Mouse (Mus musculus) left cerebral cortex, adult 11 months (tissue): Measurements from ENCODE around the gene Snai1.

Experiments used
- DNase-seq: peaks from one replicate; pipeline ENCODE4 v3.0.0; 2022; ENCODE audit warnings: low spot score

The Snai1 gene

DNA sequence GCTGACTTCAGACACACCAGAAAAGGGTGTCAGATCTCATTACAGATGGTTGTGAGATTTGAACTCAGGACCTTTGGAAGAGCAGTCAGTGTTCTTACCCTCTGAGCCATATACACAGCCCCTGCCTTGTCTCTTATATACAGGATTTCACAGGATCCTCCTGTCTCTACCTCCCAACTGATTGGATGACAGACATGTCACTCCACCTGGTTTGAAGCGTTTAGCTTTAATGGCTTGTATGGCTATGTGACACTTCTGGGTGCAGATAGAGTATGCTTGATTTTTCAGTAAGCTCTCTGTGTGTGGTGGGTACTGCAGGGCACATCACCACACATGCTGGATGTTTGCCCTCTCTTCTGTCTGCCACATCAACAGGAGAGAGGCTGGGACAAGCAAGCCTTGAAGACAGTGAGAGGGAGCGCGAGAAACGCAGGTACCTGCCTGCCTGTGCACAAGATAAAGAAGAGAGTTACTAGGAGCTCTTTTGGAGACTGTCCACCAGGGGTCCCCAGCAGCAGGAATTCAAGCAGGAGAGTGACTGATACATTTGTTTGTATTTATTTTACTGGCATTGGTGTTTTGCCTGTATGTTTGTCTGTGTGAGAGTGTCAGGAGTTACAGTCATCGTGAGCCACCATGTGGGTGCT is 18.3 kb upstream of the Snai1 start:
- DNase-seq = no peak

DNA sequence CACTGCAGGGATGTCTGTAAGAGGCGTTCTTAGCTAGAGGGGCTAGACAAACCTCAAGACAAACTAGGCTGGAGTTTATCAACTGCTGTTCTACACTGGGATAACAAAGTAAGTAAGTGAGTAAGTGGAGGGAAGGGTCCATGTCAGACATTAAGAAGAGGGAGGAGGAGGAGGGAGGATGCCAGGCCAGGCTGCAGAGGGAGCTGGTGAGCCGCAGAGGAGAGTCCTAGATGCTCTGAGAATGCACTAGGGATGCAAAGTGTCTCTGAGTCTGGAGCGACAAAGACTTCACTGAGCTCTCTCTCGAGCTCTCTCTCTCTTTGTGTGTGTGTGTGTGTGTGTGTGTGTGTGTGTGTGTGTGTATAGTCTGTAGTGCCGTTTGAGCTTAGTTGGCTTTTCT is 9.7 kb upstream of the Snai1 start:
- no peak for DNase-seq

- DNase-seq = no peak
These were observed 8.0 kb upstream of the Snai1 start for GRCm38 (mm10) chr2:167529935-167530513.

DNA sequence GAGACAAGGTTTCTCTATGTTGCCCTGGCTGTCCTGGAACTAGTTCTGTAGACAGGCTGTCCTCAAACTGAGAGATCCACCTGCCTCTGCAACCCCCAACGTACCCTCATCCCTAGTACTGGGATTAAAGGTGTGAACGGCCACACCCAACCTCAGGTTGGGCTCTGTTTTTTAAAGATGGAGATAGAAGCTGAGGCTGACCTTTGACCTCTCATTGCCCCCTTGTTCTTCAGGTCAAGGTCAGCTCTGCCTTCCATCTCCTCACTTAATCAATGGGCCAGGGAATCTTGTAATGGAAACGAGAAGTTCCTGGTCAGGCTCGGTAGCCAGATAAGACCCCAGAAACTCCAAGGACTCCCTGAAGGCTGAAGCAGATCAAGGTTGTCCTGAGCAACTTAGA is 7.5 kb upstream of the Snai1 start:
- no peak for DNase-seq

GRCm38 (mm10) chr2:167532131-167532530 is 5.9 kb upstream of the Snai1 start:
- DNase-seq = no peak

DNA sequence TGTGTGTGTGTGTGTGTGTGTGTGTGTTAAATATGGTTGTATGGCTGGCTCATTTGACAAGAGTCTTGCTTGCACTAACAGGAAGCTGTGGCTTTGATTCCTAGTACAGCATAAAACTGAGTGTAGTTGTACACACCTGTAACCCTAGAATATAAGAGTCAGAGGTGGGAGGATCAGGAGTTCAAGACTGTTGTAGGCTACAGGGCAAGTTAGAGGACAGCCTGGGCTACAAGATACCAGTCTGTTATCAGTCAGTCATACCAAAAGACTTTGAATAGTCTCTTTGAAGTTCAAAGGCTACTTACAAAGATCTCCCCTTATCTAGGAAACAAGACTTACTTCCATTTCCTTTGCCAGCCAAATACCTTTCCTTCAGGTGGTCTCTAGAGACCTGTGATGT is 4.1 kb upstream of the Snai1 start:
- no peak for DNase-seq

GRCm38 (mm10) chr2:167536320-167536945 is 1.6 kb upstream of the Snai1 start:
- DNase-seq = no peak

DNA sequence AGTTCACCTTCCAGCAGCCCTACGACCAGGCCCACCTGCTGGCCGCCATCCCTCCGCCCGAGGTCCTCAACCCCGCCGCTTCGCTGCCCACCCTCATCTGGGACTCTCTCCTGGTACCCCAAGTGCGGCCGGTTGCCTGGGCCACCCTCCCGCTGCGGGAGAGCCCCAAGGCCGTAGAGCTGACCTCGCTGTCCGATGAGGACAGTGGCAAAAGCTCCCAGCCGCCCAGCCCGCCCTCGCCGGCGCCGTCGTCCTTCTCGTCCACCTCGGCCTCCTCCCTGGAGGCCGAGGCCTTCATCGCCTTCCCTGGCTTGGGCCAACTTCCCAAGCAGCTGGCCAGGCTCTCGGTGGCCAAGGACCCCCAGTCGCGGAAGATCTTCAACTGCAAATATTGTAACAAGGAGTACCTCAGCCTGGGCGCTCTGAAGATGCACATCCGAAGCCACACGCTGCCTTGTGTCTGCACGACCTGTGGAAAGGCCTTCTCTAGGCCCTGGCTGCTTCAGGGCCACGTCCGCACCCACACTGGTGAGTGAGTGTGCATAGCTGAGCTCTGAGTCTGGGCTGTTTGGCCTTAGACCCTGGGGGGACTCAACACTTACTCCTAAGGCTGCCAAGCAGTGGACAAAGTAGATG is 794 bp downstream of the Snai1 start:
- DNase-seq = no peak

DNA sequence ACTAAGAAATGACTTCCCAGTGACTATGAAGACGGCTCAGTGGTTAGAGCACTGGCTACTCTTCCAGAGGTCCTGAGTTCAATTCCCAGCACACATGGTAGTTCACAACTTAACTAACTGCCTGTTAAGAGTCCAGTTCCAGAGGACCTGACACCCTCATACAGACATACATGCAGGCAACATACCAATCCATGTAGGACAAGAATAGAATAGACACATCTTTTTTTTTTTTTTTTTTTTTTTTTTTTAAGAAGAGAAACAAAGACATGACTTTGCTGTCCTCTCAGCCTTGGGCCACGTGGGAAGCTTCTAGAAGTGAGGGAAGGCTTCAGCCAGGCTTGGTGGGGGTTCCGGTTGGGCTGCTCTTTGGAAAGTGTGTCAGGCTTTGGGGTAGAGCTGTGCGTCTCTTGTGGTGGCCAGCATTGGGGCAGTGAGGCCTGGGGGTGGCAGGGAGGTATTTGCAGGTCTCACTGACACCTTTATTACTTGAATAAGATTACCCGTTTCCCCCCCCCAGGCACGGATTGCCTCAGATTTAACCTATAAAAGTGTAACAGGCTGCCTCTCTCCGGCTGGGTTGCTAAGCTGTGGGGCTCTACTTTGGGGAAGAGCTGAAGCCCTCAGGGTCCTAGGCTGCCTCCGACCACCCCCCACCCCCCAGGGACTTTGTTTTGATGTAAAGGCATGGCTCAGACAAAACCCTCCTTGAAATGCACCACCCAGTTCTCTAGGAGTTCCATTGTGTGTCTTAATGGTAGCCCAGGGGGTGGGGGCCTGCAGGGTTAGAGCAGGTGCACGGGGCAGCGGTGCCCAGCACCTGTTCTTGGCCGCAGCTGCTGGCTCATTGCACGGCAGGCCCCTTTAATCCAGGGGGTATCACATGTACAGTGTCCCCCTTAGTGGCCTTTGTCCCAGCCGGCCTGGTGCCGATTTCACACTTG is 1.8 kb downstream of the Snai1 start:
- no peak for DNase-seq

- no peak for DNase-seq
These were observed 2.6 kb downstream of the Snai1 start for GRCm38 (mm10) chr2:167540477-167541110.

GRCm38 (mm10) chr2:167541324-167541723 is 3.3 kb downstream of the Snai1 start:
- no peak for DNase-seq

DNA sequence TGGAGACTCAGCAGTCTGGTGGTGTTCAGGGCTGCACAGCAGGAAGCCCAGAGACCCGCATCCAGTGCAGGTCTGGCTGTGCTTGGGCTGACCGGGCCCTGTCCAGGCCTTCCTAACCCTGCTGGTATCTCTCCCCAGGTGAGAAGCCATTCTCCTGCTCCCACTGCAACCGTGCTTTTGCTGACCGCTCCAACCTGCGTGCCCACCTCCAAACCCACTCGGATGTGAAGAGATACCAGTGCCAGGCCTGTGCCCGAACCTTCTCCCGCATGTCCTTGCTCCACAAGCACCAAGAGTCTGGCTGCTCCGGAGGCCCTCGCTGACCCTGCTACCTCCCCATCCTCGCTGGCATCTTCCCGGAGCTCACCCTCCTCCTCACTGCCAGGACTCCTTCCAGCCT is 3.8 kb downstream of the Snai1 start:
- DNase-seq = no peak

- no peak for DNase-seq
These were observed 4.4 kb downstream of the Snai1 start for GRCm38 (mm10) chr2:167542361-167542760.

DNA sequence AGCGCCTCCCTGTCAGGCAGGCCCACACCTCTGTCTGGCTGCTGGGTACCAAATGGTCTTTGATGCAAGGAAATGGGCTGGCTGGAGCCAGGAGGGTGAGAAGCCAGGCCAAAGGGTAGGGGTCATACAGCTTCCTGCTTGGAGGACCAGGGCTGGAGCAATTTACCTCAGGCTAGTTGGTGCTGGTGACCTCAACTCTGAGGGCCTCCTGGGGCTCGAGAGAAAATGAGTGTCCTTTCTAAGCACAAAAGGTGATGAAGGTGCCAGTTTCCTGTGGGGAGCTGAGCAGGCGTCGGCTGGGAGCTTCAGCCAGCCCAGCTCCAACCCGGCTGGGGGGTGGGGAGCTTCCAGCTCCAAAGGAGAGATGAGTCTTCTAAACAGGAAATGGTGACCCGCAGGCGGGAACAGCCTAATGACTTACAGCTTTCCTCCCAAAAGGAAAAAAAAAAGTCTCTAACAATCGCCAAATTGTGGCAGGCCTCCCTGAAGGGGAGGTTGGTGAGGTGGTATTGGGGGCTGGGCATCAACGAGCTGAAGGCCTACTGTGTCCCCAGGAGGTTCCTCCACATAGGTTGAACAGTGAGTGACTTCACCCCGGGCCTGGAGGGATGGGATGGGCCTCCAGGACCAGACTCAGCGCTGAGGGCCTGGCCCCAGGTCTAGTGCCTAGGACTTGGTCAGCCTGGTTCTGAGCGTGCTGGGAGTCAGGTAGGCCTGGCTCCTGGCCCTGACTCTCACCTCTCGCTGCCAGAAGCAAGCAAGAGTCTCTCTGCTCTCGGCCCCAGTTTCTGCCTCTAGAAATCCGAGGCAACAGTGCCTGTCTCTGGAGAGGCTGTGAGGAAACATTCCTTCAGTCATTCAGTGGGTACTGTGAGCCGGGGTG is 5.4 kb downstream of the Snai1 start:
- no peak for DNase-seq

DNA sequence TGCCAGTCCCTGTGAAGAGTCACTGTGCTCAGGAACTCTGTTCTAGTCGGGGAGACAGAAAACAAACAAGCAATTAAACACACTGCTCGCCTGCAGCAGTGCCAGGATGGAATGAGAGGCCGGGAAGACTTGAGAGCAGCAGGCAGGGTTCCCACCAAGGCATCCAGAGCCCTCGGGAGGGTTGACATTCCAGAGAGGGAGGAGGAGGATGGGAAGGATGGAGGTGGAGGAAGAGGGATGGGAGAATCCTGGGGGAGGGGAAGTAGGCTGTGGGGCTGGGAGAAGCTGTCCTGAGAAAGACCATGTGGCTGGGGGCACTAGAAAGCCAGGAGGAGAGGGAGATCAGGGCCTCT is 6.0 kb downstream of the Snai1 start:
- DNase-seq = no peak

DNA sequence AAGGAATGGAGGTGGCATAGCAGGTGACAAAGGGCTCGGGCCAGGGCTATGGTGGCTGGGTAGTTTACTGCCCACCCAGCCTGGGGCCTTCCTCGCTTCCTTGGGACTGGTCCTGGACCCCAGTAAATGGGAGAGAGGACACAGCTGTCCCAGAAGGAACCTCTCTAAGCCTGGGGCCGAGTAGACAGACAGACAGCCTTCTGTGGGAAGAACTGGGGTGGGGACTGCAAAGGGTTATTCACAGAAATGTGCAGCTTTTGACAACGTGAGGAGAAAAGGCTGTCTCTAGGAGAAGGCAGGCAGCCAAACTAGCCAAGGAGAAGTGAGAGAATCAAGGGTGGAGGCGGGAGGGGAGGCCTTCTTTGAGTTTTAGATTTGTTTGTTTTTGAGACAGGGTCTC is 6.5 kb downstream of the Snai1 start:
- DNase-seq = no peak

GRCm38 (mm10) chr2:167546447-167547195 is 8.6 kb downstream of the Snai1 start:
- no peak for DNase-seq

DNA sequence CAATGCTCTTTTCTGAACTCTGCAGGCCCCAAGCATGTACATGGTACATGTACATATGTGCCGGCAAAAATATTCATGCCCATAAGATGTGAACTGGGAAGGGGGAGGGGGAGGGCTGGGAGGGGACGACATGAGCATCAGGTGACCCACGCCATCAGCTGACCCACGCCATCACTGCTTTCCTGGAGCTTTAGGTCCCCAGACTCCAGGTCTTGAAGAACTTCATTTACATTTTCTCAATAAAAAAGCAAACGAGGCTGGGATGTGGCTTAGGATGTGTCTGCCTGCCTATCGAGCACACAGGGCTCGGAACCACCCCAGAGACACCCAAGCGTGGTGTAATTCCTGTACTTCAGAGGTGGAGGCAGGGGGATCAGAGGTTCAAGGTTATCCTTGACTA is 9.4 kb downstream of the Snai1 start:
- DNase-seq = no peak

GRCm38 (mm10) chr2:167548961-167549360 is 11.0 kb downstream of the Snai1 start:
- no peak for DNase-seq

DNA sequence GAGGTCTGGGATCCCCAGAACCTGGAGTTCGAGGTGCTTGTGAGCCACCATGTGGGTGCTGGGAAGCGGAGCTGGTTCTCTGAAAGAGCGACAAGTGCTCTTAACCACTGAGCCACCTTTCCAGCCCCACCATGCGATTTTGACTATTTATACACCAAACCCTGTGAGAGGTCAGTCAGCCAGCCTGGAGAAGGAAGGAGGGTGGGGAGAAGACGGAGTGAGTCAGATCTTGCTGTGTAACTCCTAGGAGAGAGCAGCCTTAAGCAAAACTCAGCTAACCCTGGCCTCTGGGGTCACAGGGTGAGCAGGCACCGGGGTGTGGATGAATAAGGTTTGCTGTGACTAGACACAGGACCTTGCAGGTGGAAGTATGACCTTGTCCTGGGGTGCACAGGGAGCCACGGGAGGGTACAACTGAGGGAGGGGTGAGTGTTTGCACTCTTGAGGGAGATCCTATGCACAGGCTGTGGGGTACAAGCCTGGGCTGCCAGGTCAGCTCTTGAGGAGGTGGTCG is 12.4 kb downstream of the Snai1 start:
- DNase-seq = no peak
